Mouse (Mus musculus): ENCODE results near the gene Shc1. TPM values are rescaled to one million over a fixed set of nuclear protein-coding genes. Genes with fewer than 3 reads are reported as not detected.

Gene Shc1
- total and polyA plus RNA-seq, 3 experiments: 40.9 to 124 (median 118) TPM

DNA sequence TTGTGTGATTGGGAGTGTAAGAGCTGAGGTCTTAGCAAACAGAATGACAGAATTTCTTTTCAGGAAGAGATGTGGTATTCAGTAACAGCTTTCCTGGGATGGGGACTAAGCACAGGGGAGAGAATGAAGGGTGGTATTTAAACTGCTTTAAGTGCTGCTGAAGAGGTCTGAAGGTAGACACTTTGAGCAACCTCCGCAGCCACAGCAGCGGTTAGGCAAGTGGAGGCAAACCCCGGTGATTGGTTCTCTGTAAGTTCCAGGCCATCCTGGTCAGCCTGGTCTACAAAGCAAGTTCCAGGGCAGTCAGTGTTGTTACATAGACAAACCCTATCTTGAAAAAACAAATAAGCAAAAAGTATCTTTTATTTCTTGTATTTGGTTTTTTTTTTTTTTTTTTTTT, 1.7 kb downstream of the Shc1 start:
- Histone ChIP-seq H3K4me3 (ENCODE audit: low read depth, low read length) (peak overlapping the region; percentile 74; the same call in 1 of the 2 replicates), H3K27me3 (ENCODE audit: insufficient read depth, low read length) (no peaks in the 10 kb centered on the region), H3K4me1 (ENCODE audit: insufficient read depth, low read depth, low read length) (peaks cover 73% of the 10 kb centered on the region), H3K36me3 (replicated peaks) (peaks cover 56% of the 10 kb centered on the region), H3K9me3 (replicated peaks) (no peaks in the 10 kb centered on the region)
- DNase-seq (ENCODE audit: low spot score) (no peak), ATAC-seq (ENCODE audit: extremely low read depth, insufficient number of reproducible peaks, low FRiP score, poor library complexity, severe bottlenecking) (no peak)
- TF ChIP-seq POLR2AphosphoS5 (IDR thresholded peaks at IDR 0.05; ENCODE audit: insufficient replicate concordance, low read depth, low read length) (no peak), GATA1 (IDR thresholded peaks at IDR 0.05; ENCODE audit: borderline replicate concordance, low read length) (no peak), TAL1 (conservative IDR thresholded peaks at IDR 0.05; ENCODE audit: low read depth, low read length) (no peak), CTCF (IDR thresholded peaks at IDR 0.05; ENCODE audit: low read depth, low read length) (no peak), GATA2 (IDR thresholded peaks at IDR 0.05; ENCODE audit: borderline replicate concordance, low read depth, low read length) (no peak)

GRCm38 (mm10) chr3:89420421-89420820, 2.2 kb downstream of the Shc1 start:
- no peaks in the 10 kb centered on the region for H3K9me3 ChIP-seq (replicated peaks)
- no peaks in the 10 kb centered on the region for H3K27me3 ChIP-seq (ENCODE audit: insufficient read depth, low read length)
- peaks cover 77% of the 10 kb centered on the region for H3K4me1 ChIP-seq (ENCODE audit: insufficient read depth, low read depth, low read length)
- TF ChIP-seq GATA1 (IDR thresholded peaks at IDR 0.05; ENCODE audit: borderline replicate concordance, low read length) (no peak), CTCF (IDR thresholded peaks at IDR 0.05; ENCODE audit: low read depth, low read length) (no peak), POLR2AphosphoS5 (IDR thresholded peaks at IDR 0.05; ENCODE audit: insufficient replicate concordance, low read depth, low read length) (no peak), TAL1 (conservative IDR thresholded peaks at IDR 0.05; ENCODE audit: low read depth, low read length) (no peak), GATA2 (IDR thresholded peaks at IDR 0.05; ENCODE audit: borderline replicate concordance, low read depth, low read length) (no peak)
- H3K36me3 ChIP-seq (replicated peaks): peaks cover 56% of the 10 kb centered on the region
- ATAC-seq (ENCODE audit: extremely low read depth, insufficient number of reproducible peaks, low FRiP score, poor library complexity, severe bottlenecking) (no peak), DNase-seq (ENCODE audit: low spot score) (no peak)
- peak overlapping the region; percentile 68; the same call in 1 of the 2 replicates for H3K4me3 ChIP-seq (ENCODE audit: low read depth, low read length)

- H3K4me3 ChIP-seq (ENCODE audit: low read depth, low read length): peak overlapping the region; percentile 68
- peaks cover 55% of the 10 kb centered on the region for H3K36me3 ChIP-seq (replicated peaks)
- H3K27me3 ChIP-seq (ENCODE audit: insufficient read depth, low read length): no peaks in the 10 kb centered on the region
- TF ChIP-seq POLR2AphosphoS5 (IDR thresholded peaks at IDR 0.05; ENCODE audit: insufficient replicate concordance, low read depth, low read length): no peak
- ATAC-seq (ENCODE audit: extremely low read depth, insufficient number of reproducible peaks, low FRiP score, poor library complexity, severe bottlenecking) (peak; percentile 64), DNase-seq (ENCODE audit: low spot score) (peak; percentile 89)
- no peaks in the 10 kb centered on the region for H3K9me3 ChIP-seq (replicated peaks)
- peaks cover 79% of the 10 kb centered on the region for H3K4me1 ChIP-seq (ENCODE audit: insufficient read depth, low read depth, low read length)
Observed at GRCm38 (mm10) chr3:89421002-89421774, 2.9 kb downstream of the Shc1 start.

- Histone ChIP-seq H3K4me3 (ENCODE audit: low read depth, low read length) (peak overlapping the region; percentile 68), H3K4me1 (ENCODE audit: insufficient read depth, low read depth, low read length) (peaks cover 78% of the 10 kb centered on the region), H3K36me3 (replicated peaks) (peaks cover 56% of the 10 kb centered on the region), H3K9me3 (replicated peaks) (no peaks in the 10 kb centered on the region), H3K27me3 (ENCODE audit: insufficient read depth, low read length) (no peaks in the 10 kb centered on the region)
- no peak for ATAC-seq (ENCODE audit: extremely low read depth, insufficient number of reproducible peaks, low FRiP score, poor library complexity, severe bottlenecking)
- no peak for TF ChIP-seq CTCF (IDR thresholded peaks at IDR 0.05; ENCODE audit: low read depth, low read length)
- TF ChIP-seq TAL1 (conservative IDR thresholded peaks at IDR 0.05; ENCODE audit: low read depth, low read length): no peak
- TF ChIP-seq GATA2 (IDR thresholded peaks at IDR 0.05; ENCODE audit: borderline replicate concordance, low read depth, low read length): no peak
- TF ChIP-seq POLR2AphosphoS5 (IDR thresholded peaks at IDR 0.05; ENCODE audit: insufficient replicate concordance, low read depth, low read length): no peak
- TF ChIP-seq GATA1 (IDR thresholded peaks at IDR 0.05; ENCODE audit: borderline replicate concordance, low read length): no peak
- no peak for DNase-seq (ENCODE audit: low spot score)
Observed at GRCm38 (mm10) chr3:89421810-89422473, 3.7 kb downstream of the Shc1 start.

DNA sequence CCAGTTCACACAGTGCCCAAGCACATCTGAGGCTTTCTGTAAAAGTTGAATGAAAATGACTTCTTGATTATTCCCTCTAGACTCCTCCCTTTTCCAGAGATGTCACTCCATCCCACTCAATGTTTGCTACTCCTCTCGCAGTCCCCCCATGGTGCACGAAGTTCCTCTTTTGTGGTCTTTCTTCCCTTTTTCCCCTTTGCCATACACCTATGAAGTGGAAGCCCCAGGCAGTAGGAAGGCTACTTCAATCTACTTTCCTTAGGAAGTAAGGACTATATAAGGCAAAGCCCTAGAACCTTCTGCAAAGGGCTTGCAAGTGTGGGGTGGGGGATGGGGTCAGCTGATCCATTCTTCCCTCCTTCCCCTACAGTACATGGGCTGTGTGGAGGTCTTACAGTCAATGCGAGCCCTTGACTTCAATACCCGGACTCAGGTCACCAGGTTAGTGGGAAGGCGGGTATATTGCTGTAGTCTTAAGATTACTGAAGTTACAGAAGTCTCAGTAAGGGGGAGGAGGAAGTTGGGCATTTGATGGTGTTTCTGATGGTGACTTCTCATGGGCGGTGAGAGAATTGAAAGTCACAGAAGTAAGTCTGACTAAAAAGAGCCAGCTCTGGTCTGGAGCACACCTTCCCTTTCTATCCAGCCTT, 4.4 kb downstream of the Shc1 start:
- TF ChIP-seq GATA2 (IDR thresholded peaks at IDR 0.05; ENCODE audit: borderline replicate concordance, low read depth, low read length) (no peak), TAL1 (conservative IDR thresholded peaks at IDR 0.05; ENCODE audit: low read depth, low read length) (no peak), POLR2AphosphoS5 (IDR thresholded peaks at IDR 0.05; ENCODE audit: insufficient replicate concordance, low read depth, low read length) (no peak), CTCF (IDR thresholded peaks at IDR 0.05; ENCODE audit: low read depth, low read length) (no peak), GATA1 (IDR thresholded peaks at IDR 0.05; ENCODE audit: borderline replicate concordance, low read length) (no peak)
- ATAC-seq (ENCODE audit: extremely low read depth, insufficient number of reproducible peaks, low FRiP score, poor library complexity, severe bottlenecking) (no peak), DNase-seq (ENCODE audit: low spot score) (no peak)
- Histone ChIP-seq H3K4me3 (ENCODE audit: low read depth, low read length) (no peak overlapping the region), H3K4me1 (ENCODE audit: insufficient read depth, low read depth, low read length) (peaks cover 78% of the 10 kb centered on the region), H3K27me3 (ENCODE audit: insufficient read depth, low read length) (no peaks in the 10 kb centered on the region), H3K36me3 (replicated peaks) (peaks cover 64% of the 10 kb centered on the region), H3K9me3 (replicated peaks) (no peaks in the 10 kb centered on the region)
